Mouse (Mus musculus) liver, adult 2 months (tissue): ENCODE data around the gene Ocrl. TPM values are rescaled to one million over a fixed set of nuclear protein-coding genes. Genes with fewer than 3 reads are reported as not detected.

ENCODE experiments used
- DNase-seq: peaks from one replicate; pipeline ENCODE4 v3.0.0-alpha.2; 2011; ENCODE audit warnings: low read depth, low spot score; ENCODE audit errors: extremely low read depth
- H3K27ac ChIP-seq: fragments of 200-500 bp; replicated peaks from 2 replicates; pipeline ENCODE4 v1.5.1; 2012; ENCODE audit warnings: low read depth, mild to moderate bottlenecking, control low read depth, inconsistent platforms, low read length; ENCODE audit not compliant: insufficient read depth
- H3K27me3 ChIP-seq: fragments of 200-500 bp; 2 replicates; pipeline ENCODE4 v1.6.1; 2012; ENCODE audit warnings: mild to moderate bottlenecking, moderate library complexity, low read length, inconsistent platforms; ENCODE audit not compliant: control insufficient read depth, insufficient read depth
- H3K36me3 ChIP-seq: fragments of 200-500 bp; 2 replicates; pipeline ENCODE4 v1.6.1; 2012; ENCODE audit warnings: low read length, inconsistent platforms; ENCODE audit not compliant: control insufficient read depth, insufficient read depth
- H3K4me1 ChIP-seq: fragments of 200-500 bp; 2 replicates; pipeline ENCODE4 v1.6.1; 2011; ENCODE audit warnings: low read length; ENCODE audit not compliant: control insufficient read depth, insufficient read depth
- H3K4me3 ChIP-seq: fragments of 200-500 bp; 2 replicates; pipeline ENCODE4 v1.5.1; 2011; ENCODE audit warnings: low read depth, mild to moderate bottlenecking, control low read depth, low read length, moderate library complexity; ENCODE audit not compliant: insufficient read depth
- H3K79me2 ChIP-seq: fragments of 200-500 bp; 2 replicates; pipeline ENCODE4 v1.6.1; 2012; ENCODE audit warnings: inconsistent platforms, mild to moderate bottlenecking, low read length, moderate library complexity; ENCODE audit not compliant: control insufficient read depth, insufficient read depth
- H3K9ac ChIP-seq: fragments of 200-500 bp; 2 replicates; pipeline ENCODE4 v1.6.1; 2012; ENCODE audit warnings: low read depth, mild to moderate bottlenecking, control low read depth, inconsistent platforms, low read length
- CTCF ChIP-seq: fragments of 200-500 bp; IDR thresholded peaks from 2 replicates; pipeline ENCODE4 v1.5.1; 2011; ENCODE audit warnings: low read depth, low read length, control low read depth
- POLR2A ChIP-seq: fragments of 200-500 bp; IDR thresholded peaks from 2 replicates; pipeline ENCODE4 v1.6.1; 2011; ENCODE audit warnings: low read length, control low read depth; ENCODE audit not compliant: insufficient read depth; ENCODE audit errors: extremely low read depth
- WGBS: fragments of 180-500 bp; shearing (Covaris S2); methylation state at CpG from one replicate; pipeline ENCODE4 v1.1.7; 2018; 5-methylcytosine and 5-hydroxymethylcytosine counted together
- polyA plus RNA-seq: library from polyadenylated mRNA; depleted of rRNA; stranded (reverse); fragments of >200 nt; gene quantifications from 2 replicates; pipeline ENCODE4 v1.2.3, GENCODE M21; 2012; rRNA removed
- total RNA-seq: library from RNA; depleted of rRNA; stranded (reverse); fragments of >200 nt; gene quantifications from 2 replicates; pipeline ENCODE4 v1.2.3, GENCODE M21; 2014; rRNA removed

Ocrl gene
- total RNA-seq (3.7 and 4.5 TPM in 2 replicates), polyA plus RNA-seq (2.1 and 2.6 TPM in 2 replicates)

DNA sequence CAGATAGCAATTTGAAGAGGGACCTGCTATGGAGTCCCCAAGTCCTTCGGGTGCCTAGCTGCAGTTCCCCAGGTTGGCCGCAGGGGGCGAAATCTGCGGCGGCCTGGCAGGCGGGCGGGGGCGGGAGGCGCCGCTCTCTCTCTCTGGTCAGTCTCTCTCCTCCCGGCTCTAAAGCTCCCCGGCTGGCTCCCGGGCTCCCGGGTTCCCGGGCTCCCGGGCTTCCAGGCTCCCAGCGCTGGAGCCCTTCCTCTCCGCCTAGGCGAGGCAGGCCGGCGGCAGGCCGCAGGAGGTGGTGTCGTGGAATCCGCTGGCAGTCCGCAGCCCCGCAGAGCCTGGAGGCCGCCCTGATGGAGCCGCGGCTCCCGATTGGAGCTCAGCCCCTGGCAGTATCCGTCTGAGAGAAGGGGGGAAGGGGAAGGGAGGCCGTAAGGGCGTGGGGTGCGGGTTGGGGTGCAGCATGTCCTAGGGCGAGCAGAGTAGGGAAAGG lies at the start of gene Ocrl:
Ocrl (plus strand) TSS at position 82 of the 487 bp plus-strand sequence.
- H3K4me1 ChIP-seq, result no peaks in the 10 kb centered on the region
- 0% methylated on average over 13 of the region's 35 CpGs for WGBS
- H3K27ac ChIP-seq, result peak within 1 kb of the TSS; percentile 59; the same call in 1 of the 2 replicates
- H3K79me2 ChIP-seq, result no peaks in the 10 kb centered on the region
- no peaks in the 10 kb centered on the region for H3K27me3 ChIP-seq
- DNase-seq, result peak; percentile 19
- H3K9ac ChIP-seq, result peak within 1 kb of the TSS; percentile 85
- H3K36me3 ChIP-seq, result no peaks in the 10 kb centered on the region; the same call in 1 of the 2 replicates
- TF ChIP-seq CTCF (peak; percentile 74), POLR2A (no peak)
- H3K4me3 ChIP-seq, result peak within 1 kb of the TSS; percentile 99

DNA sequence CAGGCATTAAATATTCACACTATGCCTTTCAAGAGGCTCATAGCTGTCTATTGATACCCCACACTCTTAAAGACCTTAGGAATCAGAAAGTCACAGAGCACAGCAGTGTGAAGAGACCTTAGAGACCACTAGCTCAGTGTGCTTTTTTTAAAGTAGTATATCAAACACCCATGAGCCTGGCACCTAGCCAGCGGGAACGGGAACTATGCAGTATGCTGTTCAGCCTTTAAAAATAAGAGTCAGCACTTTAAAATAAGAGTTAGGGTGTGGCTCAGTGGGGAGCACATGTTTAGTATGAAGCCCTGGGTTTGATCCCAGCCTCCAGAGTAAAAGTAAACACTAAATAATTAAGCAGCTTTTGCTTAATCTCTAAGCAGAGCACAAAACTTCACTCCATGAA lies 32.1 kb upstream of the Ocrl start:
- Histone ChIP-seq H3K79me2 (no peaks in the 10 kb centered on the region), H3K27me3 (no peaks in the 10 kb centered on the region), H3K36me3 (no peaks in the 10 kb centered on the region), H3K4me1 (no peaks in the 10 kb centered on the region), H3K4me3 (no peak overlapping the region), H3K9ac (no peak overlapping the region), H3K27ac (no peak overlapping the region)
- TF ChIP-seq POLR2A (no peak), CTCF (no peak)
- 26% methylated on average over 2 of the region's 2 CpGs for WGBS
- no peak for DNase-seq

DNA sequence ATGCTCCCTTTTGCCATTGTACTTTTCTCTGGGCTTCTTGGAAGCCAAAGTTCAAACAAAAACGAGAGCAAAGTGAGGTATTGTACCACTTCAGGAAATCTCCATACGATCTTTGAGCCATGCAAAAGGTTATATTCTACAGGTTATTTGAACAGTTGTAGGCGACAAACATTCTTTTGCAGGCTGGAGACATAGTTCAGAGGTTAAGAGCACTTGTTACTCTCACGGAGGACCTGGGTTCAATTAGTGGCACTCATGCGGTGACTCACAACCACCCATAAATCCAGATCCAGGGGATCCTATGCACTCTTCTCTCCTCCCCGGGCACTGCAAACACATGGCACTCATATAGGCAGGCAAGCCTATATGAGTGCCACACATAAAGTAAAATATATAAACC lies 29.4 kb upstream of the Ocrl start:
- Histone ChIP-seq H3K36me3 (no peaks in the 10 kb centered on the region), H3K9ac (no peak overlapping the region), H3K79me2 (no peaks in the 10 kb centered on the region), H3K27ac (no peak overlapping the region), H3K27me3 (no peaks in the 10 kb centered on the region), H3K4me3 (no peak overlapping the region), H3K4me1 (no peaks in the 10 kb centered on the region)
- 58% methylated on average over 6 of the region's 6 CpGs for WGBS
- no peak for DNase-seq
- TF ChIP-seq POLR2A (no peak), CTCF (no peak)

DNA sequence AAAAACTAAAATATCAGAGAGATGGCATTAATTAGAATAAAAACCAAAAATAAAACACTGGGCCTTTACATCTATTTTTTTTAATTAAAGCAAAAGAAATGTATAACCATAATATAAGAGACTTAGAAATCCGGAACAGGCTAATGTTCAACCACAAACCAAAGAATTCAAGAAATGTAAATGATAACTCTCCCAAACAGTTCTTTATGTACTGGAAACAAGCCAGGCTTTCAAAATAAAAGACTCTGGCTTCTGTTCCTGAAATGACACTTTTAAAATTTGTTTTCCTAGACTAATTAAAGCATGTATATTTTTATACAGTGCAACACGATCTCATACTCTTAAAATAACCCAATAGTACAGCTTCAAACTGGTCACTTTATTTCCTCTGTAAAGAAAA lies 24.8 kb upstream of the Ocrl start:
- TF ChIP-seq CTCF (no peak), POLR2A (no peak)
- no peak overlapping the region for H3K27ac ChIP-seq
- 64% methylated on average over 2 of the region's 2 CpGs for WGBS

DNA sequence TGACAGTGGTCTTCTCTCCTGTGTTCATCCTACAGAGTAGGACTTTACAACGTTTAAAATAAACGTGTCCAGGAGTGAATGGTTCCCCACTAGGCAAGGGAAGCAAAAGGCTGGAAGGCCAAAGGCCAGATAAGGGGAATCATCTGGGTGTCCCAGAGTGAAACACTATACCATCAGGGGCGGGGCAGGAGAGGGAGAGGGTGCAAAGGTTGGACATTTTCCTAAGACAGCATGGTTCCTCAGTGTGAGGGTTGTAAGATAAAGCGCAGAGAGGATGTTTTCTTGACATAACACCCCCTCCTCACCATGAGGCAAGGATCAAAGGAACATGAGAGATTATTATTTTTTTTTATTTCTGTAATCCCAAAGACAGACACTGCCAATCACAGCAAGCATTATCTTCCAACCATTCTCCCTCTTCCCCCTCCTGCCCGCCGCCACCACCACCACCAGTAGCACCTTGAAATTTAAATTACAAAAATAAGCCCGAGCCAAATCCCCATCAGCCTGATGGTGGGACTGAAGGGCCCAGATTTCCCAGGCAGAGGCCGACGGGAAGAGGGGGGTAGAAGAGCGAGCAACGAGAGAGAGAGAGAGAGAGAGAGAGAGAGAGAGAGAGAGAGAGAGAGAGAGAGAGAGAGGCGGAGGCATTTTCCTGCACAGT lies 20.8 kb upstream of the Ocrl start:
- H3K4me3 ChIP-seq, result peak overlapping the region; percentile 55; the same call in 1 of the 2 replicates
- H3K27ac ChIP-seq, result no peak overlapping the region
- no peaks in the 10 kb centered on the region for H3K27me3 ChIP-seq
- no peak for TF ChIP-seq POLR2A
- no peak for TF ChIP-seq CTCF
- no peaks in the 10 kb centered on the region for H3K36me3 ChIP-seq
- H3K4me1 ChIP-seq, result no peaks in the 10 kb centered on the region
- WGBS, result 14% methylated on average over 11 of the region's 12 CpGs
- H3K9ac ChIP-seq, result no peak overlapping the region
- no peaks in the 10 kb centered on the region for H3K79me2 ChIP-seq
- DNase-seq, result no peak

More for the DNA sequence above, 24.8 kb upstream of the Ocrl start:
- Histone ChIP-seq H3K4me1 (no peaks in the 10 kb centered on the region), H3K9ac (no peak overlapping the region), H3K4me3 (no peak overlapping the region), H3K79me2 (no peaks in the 10 kb centered on the region), H3K36me3 (no peaks in the 10 kb centered on the region), H3K27me3 (no peaks in the 10 kb centered on the region)
- no peak for DNase-seq

DNA sequence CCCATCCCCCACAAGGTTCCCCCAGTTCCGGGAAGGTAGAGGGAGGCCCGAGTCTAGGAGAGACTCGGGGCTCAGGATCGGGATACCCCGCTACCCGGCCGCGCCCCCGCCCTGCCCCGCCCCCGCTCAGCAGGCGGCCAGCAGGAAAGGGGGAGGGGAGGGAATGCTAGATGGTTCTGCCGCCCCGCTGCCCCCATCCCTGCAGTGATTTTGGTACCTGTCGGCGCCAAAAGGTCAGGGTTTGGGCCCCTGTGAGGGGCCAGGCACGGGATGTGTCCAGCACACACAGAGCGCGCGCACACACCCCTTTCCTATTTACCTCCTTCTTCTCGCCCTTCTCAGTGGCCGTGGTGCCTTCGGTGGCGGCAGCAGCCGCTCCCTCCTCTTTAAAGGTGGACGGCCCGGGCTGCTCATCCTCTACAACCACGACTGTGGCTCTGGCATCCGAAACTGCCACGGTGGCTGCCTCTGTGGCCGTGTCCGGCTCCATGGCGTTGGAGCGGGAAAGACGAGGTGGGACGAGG lies 20.2 kb upstream of the Ocrl start:
- WGBS, result under 1% methylated on average over 23 of the region's 36 CpGs
- H3K4me3 ChIP-seq, result peak overlapping the region; percentile 55; the same call in 1 of the 2 replicates
- H3K79me2 ChIP-seq, result no peaks in the 10 kb centered on the region
- DNase-seq, result no peak
- no peak overlapping the region for H3K27ac ChIP-seq
- no peaks in the 10 kb centered on the region for H3K4me1 ChIP-seq
- H3K36me3 ChIP-seq, result no peaks in the 10 kb centered on the region
- TF ChIP-seq POLR2A (no peak), CTCF (no peak)
- no peak overlapping the region for H3K9ac ChIP-seq
- no peaks in the 10 kb centered on the region for H3K27me3 ChIP-seq
